Mouse (Mus musculus) kidney, embryonic 15.5 days (tissue): ENCODE measurements around the gene Prps1l1. TPM values are rescaled to one million over a fixed set of nuclear protein-coding genes. Genes with fewer than 3 reads are reported as not detected.

ENCODE experiments used
- polyA plus RNA-seq: library from polyadenylated mRNA; unstranded; fragments of >200 nt; fragmentation: Nextera tagmentation; extraction: Ambion mirVana; gene quantifications from 2 replicates; pipeline ENCODE4 v1.2.1, GENCODE M21; 2015

Prps1l1 gene
- polyA plus RNA-seq, 1 experiment from 2014 or later = not detected

Other genes with a start within 250 kb of the Prps1l1 start
- 4.9 and 5.1 TPM in 2 replicates for gene Hdac9, start 67.7 kb upstream of the Prps1l1 start, polyA plus RNA-seq
- gene Snx13, start 62.4 kb downstream of the Prps1l1 start, polyA plus RNA-seq = 24.8 and 28.4 TPM in 2 replicates